Comparison of ENCODE assay signal across 10 mouse cellular contexts in the genomic region with DNA sequence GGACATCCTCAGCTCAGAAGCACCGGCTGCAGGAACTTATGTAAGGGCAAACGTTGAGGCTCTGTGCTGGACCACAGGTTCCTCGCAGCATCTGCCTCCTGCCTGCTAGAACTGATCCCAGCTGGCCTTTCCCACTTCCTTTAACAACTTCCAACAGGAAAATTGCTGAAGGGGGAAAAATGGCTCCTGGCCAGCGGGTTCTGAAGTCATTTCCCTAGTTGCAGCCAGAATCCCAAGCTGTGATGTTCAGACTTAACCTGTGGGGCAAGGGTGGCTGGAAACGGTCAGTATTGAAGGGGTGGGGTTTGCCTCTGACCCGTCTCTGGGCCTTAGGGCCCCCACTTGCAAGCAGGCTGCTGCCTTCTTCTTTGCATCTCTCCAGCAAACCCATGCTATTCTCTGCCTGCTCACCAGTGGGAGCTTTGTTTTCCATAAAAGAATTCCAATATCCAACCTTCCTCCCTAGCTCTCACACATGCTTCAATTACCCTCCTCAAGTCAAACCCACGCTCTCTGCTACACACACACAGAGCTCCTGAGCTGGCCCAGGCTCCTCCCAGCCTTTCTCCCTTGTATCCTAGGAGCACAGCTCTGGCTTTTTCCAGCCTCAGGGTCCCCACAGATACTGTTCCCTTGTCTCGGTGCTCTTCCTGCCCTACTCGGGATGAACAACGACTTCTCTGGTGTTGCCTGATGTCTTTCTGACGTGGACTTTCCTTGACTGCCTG.
DNase-seq lines count a peak whose midpoint lies in the region; ATAC-seq and TF ChIP-seq lines count a peak whose summit lies in the region.
"Had no signal": no experiment of that assay in that cellular context is flagged by ENCODE, and none has a peak within 500 bp of the region (broad histone marks: within the 10 kb centered on the region; RNA-seq: fewer than 3 reads in every experiment).

No protein-coding gene starts in this region.

- H3K27ac ChIP-seq in midbrain, embryonic 10.5 days (replicated peaks): 0 out of 2 replicates have a peak overlapping the region, but pooled peaks have one; percentile 46
- no peak overlapping the region for H3K27ac ChIP-seq in midbrain, postnatal 0 days (ENCODE audit: low read depth, low read length)
- peak overlapping the region; percentile 75 for H3K27ac ChIP-seq in heart, embryonic 12.5 days (ENCODE audit: poor library complexity, severe bottlenecking)
- H3K27ac ChIP-seq in stomach, embryonic 15.5 days: peak overlapping the region; percentile 79
- no peak overlapping the region for H3K27ac ChIP-seq in midbrain, embryonic 15.5 days
- H3K27ac ChIP-seq: neural tube, embryonic 12.5 days had no signal

- H3K4me1 ChIP-seq in midbrain, embryonic 10.5 days: peaks cover 29% of the 10 kb centered on the region
- 0 out of 2 replicates have a peak, but pooled peaks cover 4% of the 10 kb centered on the region for H3K4me1 ChIP-seq in midbrain, postnatal 0 days (ENCODE audit: insufficient read depth, low read length)
- H3K4me1 ChIP-seq in heart, embryonic 12.5 days (replicated peaks): peaks cover 74% of the 10 kb centered on the region
- peaks cover 18% of the 10 kb centered on the region for H3K4me1 ChIP-seq in stomach, embryonic 15.5 days
- H3K4me1 ChIP-seq in midbrain, embryonic 15.5 days: peaks cover 16% of the 10 kb centered on the region

- H3K36me3 ChIP-seq in midbrain, embryonic 10.5 days: no peaks in the 10 kb centered on the region
- no peaks in the 10 kb centered on the region for H3K36me3 ChIP-seq in midbrain, postnatal 0 days (ENCODE audit: insufficient read depth, low read length)
- no peaks in the 10 kb centered on the region for H3K36me3 ChIP-seq in heart, embryonic 12.5 days
- H3K36me3 ChIP-seq in stomach, embryonic 15.5 days: no peaks in the 10 kb centered on the region
- H3K36me3 ChIP-seq in midbrain, embryonic 15.5 days (replicated peaks): no peaks in the 10 kb centered on the region
- H3K36me3 ChIP-seq: neural tube, embryonic 12.5 days had no signal

- TF ChIP-seq CTCF in midbrain, postnatal 0 days (IDR thresholded peaks at IDR 0.05): no peak

- no peaks in the 10 kb centered on the region for H3K9me3 ChIP-seq in midbrain, embryonic 10.5 days (replicated peaks)
- no peaks in the 10 kb centered on the region for H3K9me3 ChIP-seq in midbrain, postnatal 0 days (ENCODE audit: low read length)
- H3K9me3 ChIP-seq in heart, embryonic 12.5 days (replicated peaks): no peaks in the 10 kb centered on the region
- H3K9me3 ChIP-seq in stomach, embryonic 15.5 days: no peaks in the 10 kb centered on the region
- H3K9me3 ChIP-seq in midbrain, embryonic 15.5 days: no peaks in the 10 kb centered on the region
- H3K9me3 ChIP-seq: neural tube, embryonic 12.5 days had no signal

- no peaks in the 10 kb centered on the region for H3K27me3 ChIP-seq in midbrain, embryonic 10.5 days (ENCODE audit: low read depth, poor library complexity, severe bottlenecking)
- no peaks in the 10 kb centered on the region for H3K27me3 ChIP-seq in midbrain, postnatal 0 days (ENCODE audit: insufficient read depth, low read length)
- H3K27me3 ChIP-seq in heart, embryonic 12.5 days (replicated peaks): no peaks in the 10 kb centered on the region
- H3K27me3 ChIP-seq in stomach, embryonic 15.5 days (replicated peaks): no peaks in the 10 kb centered on the region
- H3K27me3 ChIP-seq in midbrain, embryonic 15.5 days (replicated peaks): no peaks in the 10 kb centered on the region
- H3K27me3 ChIP-seq: neural tube, embryonic 12.5 days; Patski had no signal

- no peak overlapping the region for H3K4me2 ChIP-seq in midbrain, postnatal 0 days (ENCODE audit: low read depth, low read length, poor library complexity, severe bottlenecking)
- no peak overlapping the region for H3K4me2 ChIP-seq in heart, embryonic 12.5 days
- no peak overlapping the region for H3K4me2 ChIP-seq in stomach, embryonic 15.5 days
- no peak overlapping the region for H3K4me2 ChIP-seq in midbrain, embryonic 15.5 days
- H3K4me2 ChIP-seq: neural tube, embryonic 12.5 days had no signal

- ATAC-seq in midbrain, postnatal 0 days (ENCODE audit: low FRiP score): no peak
- ATAC-seq in heart, embryonic 12.5 days (ENCODE audit: insufficient number of reproducible peaks, low FRiP score): no peak
- no peak for ATAC-seq in stomach, embryonic 15.5 days (ENCODE audit: insufficient read depth, low FRiP score, low read depth)
- no peak for ATAC-seq in CD4-positive, CD25-positive, alpha-beta regulatory T cell, adult 4 months
- no peak for ATAC-seq in midbrain, embryonic 15.5 days (replicated peaks)
- ATAC-seq: Patski had no signal

- no peak overlapping the region for H3K4me3 ChIP-seq in midbrain, embryonic 10.5 days
- no peak overlapping the region for H3K4me3 ChIP-seq in midbrain, postnatal 0 days (ENCODE audit: low read depth, low read length)
- no peak overlapping the region for H3K4me3 ChIP-seq in heart, embryonic 12.5 days
- no peak overlapping the region for H3K4me3 ChIP-seq in stomach, embryonic 15.5 days (replicated peaks)
- no peak overlapping the region for H3K4me3 ChIP-seq in midbrain, embryonic 15.5 days
- H3K4me3 ChIP-seq: neural tube, embryonic 12.5 days had no signal

- WGBS in midbrain, embryonic 10.5 days: 84% methylated on average over 11 of the region's 11 CpGs
- 74% methylated on average over 11 of the region's 11 CpGs for WGBS in midbrain, postnatal 0 days
- WGBS in heart, embryonic 12.5 days: 62% methylated on average over 11 of the region's 11 CpGs
- WGBS in stomach, embryonic 15.5 days: 57% methylated on average over 11 of the region's 11 CpGs
- 77% methylated on average over 11 of the region's 11 CpGs for WGBS in midbrain, embryonic 15.5 days

- H3K9ac ChIP-seq in midbrain, postnatal 0 days (replicated peaks; ENCODE audit: low read length, poor library complexity, severe bottlenecking): no peak overlapping the region
- no peak overlapping the region for H3K9ac ChIP-seq in heart, embryonic 12.5 days
- no peak overlapping the region for H3K9ac ChIP-seq in stomach, embryonic 15.5 days
- no peak overlapping the region for H3K9ac ChIP-seq in midbrain, embryonic 15.5 days
- H3K9ac ChIP-seq: neural tube, embryonic 12.5 days had no signal

- DNase-seq in midbrain, embryonic 10.5 days (ENCODE audit: low spot score): no peak
- DNase-seq in midbrain, postnatal 0 days (ENCODE audit: low spot score): no peak
- peak; percentile 85 for DNase-seq in kidney, postnatal 25 days
- DNase-seq in Muller cell, postnatal 12 days (ENCODE audit: inconsistent ontology term): no peak

Comparison
In these comparisons a context has a peak if more than half of its experiments do, and no peak if none do; other contexts are left out.
1. H3K27ac ChIP-seq: peak in midbrain, embryonic 10.5 days (single experiment), heart, embryonic 12.5 days (single experiment) and stomach, embryonic 15.5 days (single experiment); none in midbrain, postnatal 0 days (single experiment) and midbrain, embryonic 15.5 days (single experiment).
2. DNase-seq: peak in kidney, postnatal 25 days (2 of 2); none in midbrain, embryonic 10.5 days (single experiment), midbrain, postnatal 0 days (single experiment) and Muller cell, postnatal 12 days (single experiment).